Mouse (Mus musculus): ENCODE results near the gene Ccdc167. TPM values are rescaled to one million over a fixed set of nuclear protein-coding genes. Genes with fewer than 3 reads are reported as not detected.
A peak's percentile ranks its signal among the peaks of the same experiment; 100 is the strongest.

Gene Ccdc167
- 10 to 100 TPM; 15.3 to 22.4 TPM for total RNA-seq (2021)

- intact Hi-C loops (cut with DNase I): no loop called here
- DNase-seq (ENCODE audit: low spot score in 2 of 2): peak; percentile 95 to 98
Observed at GRCm38 (mm10) chr17:29716732-29717445, at the start of gene Ccdc167. Gene Ccdc167, minus strand, starts transcription at chr17:29717044.

GRCm38 (mm10) chr17:29765380-29765779 lies 48.5 kb upstream of the Ccdc167 start:
- no peak for DNase-seq (ENCODE audit: low spot score in 2 of 2)
- intact Hi-C loops (cut with DNase I): no loop called here

- intact Hi-C loops (cut with DNase I): no loop called here
- no peak for DNase-seq (ENCODE audit: low spot score in 2 of 2)
Observed at GRCm38 (mm10) chr17:29762551-29762950, 45.7 kb upstream of the Ccdc167 start.

GRCm38 (mm10) chr17:29761938-29762337 lies 45.1 kb upstream of the Ccdc167 start:
- intact Hi-C loops (cut with DNase I): no loop called here
- DNase-seq (ENCODE audit: low spot score in 2 of 2): no peak

- intact Hi-C loops (cut with DNase I): no loop called here
- DNase-seq (ENCODE audit: low spot score in 2 of 2): no peak
Observed at GRCm38 (mm10) chr17:29760404-29761375, 43.8 kb upstream of the Ccdc167 start.

DNA sequence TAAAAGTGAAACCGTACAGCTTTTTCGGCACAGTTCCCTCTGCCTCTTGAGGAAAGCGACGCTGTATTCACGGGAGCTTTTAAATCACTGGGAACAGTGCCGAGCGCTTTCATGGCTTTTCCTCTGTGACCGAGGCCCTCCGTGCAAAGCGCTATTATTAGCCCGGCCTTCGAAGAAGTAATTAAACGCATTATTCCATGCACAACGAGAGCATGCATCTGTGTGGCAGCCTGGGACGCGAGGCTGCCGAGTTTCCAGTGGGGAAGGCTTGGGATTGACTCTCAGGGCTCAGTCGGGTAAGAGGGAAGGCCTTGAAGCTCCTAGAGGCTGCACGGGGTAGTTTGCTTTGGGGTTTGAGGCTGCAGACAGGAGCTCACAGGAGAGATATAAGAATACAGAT lies 43.1 kb upstream of the Ccdc167 start:
- intact Hi-C loops (cut with DNase I): no loop called here
- DNase-seq (ENCODE audit: low spot score in 2 of 2): peak in 1 of 2 experiments; percentile 10

DNA sequence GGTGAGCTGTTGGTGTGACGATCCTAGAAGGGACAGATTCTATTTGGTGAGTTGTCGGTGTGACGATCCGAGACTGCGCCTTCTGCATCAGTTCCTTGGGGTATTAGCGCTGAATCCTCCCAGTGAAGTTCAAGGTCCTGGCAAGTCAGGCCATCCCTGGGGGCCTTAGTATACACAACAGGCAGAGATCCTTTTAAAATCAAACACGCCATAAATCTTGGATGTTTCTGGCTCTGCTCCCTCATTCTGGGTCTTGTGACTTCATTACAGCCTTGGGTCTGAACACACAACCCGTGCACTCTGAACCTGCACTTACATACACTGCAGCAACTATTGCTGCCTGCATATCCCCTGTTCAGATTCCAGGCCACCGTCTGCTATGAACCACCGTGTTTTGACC lies 39.5 kb upstream of the Ccdc167 start:
- intact Hi-C loops (cut with DNase I): no loop called here
- DNase-seq (ENCODE audit: low spot score in 2 of 2): no peak

DNA sequence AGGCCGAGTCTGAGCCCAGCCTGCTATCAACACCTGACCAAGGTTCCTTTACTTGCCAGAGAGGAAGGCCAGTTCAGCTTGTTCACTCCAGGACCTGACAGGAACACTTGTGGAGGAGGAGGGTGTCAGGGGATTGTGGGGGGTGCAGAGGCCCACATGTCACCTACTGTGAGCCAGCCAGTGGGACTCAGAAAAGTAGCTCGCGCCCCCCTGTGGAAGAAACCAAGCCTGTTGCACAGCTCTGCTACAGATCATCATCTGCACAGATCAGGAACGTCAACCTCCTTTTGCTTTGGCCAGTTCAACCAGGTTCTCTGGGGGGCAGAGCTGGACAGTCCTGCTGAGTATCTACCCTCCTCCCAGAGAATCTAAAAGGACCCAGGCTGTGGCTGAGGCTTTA lies 37.7 kb upstream of the Ccdc167 start:
- DNase-seq (ENCODE audit: low spot score in 2 of 2): no peak
- intact Hi-C loops (cut with DNase I): no loop called here

DNA sequence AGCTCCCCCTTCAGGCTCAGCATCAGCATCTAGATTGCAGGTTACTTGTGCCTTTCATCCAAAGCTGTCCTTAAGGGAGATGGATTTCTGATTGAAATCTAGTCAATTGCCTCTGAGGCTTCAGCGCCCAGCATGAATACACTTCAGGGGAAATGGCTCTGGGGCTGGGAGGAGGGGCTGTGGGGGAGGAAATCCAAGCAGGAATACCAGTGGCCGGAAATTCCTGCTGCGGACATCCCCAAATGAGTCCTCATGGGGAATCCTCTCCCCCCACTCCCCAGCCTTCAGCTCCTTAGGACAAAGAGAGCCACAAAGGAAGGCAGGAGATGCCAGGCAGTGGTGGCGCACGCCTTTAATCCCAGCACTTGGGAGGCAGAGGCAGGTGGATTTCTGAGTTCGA lies 30.6 kb upstream of the Ccdc167 start:
- intact Hi-C loops (cut with DNase I): no loop called here
- DNase-seq (ENCODE audit: low spot score in 2 of 2): no peak

- DNase-seq (ENCODE audit: low spot score in 2 of 2): peak; percentile 28 to 32
Observed at GRCm38 (mm10) chr17:29737849-29738804, 21.3 kb upstream of the Ccdc167 start.

GRCm38 (mm10) chr17:29736448-29737014 lies 19.7 kb upstream of the Ccdc167 start:
- DNase-seq (ENCODE audit: low spot score in 2 of 2): no peak

More at GRCm38 (mm10) chr17:29737849-29738804, 21.3 kb upstream of the Ccdc167 start:
- intact Hi-C loops (cut with DNase I): no loop called here

DNA sequence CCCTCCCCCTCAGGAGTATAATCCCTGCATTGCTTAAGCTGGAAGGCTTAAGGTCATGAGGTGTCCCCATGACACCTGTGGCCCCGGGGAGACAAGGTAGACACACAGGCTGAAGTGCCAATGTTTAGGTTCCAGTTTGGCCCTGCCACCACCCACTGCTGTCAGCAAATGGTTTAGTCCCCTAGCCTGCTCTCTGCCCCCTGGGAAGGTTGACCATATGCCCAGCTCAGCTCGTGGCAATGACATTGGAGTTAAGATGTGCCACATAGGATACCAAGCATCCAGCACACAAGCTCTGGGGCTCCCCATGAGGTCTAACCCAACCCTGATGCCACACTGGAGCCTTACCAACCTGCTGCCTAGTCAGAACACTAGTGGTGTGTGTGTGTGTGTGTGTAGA lies 15.7 kb upstream of the Ccdc167 start:
- intact Hi-C loops (cut with DNase I): no loop called here

More at GRCm38 (mm10) chr17:29736448-29737014, 19.7 kb upstream of the Ccdc167 start:
- intact Hi-C loops (cut with DNase I): no loop called here

GRCm38 (mm10) chr17:29731953-29732325 lies 15.1 kb upstream of the Ccdc167 start:
- intact Hi-C loops (cut with DNase I): no loop called here
- DNase-seq (ENCODE audit: low spot score in 2 of 2): no peak

More for the DNA sequence above, 15.7 kb upstream of the Ccdc167 start:
- no peak for DNase-seq (ENCODE audit: low spot score in 2 of 2)

DNA sequence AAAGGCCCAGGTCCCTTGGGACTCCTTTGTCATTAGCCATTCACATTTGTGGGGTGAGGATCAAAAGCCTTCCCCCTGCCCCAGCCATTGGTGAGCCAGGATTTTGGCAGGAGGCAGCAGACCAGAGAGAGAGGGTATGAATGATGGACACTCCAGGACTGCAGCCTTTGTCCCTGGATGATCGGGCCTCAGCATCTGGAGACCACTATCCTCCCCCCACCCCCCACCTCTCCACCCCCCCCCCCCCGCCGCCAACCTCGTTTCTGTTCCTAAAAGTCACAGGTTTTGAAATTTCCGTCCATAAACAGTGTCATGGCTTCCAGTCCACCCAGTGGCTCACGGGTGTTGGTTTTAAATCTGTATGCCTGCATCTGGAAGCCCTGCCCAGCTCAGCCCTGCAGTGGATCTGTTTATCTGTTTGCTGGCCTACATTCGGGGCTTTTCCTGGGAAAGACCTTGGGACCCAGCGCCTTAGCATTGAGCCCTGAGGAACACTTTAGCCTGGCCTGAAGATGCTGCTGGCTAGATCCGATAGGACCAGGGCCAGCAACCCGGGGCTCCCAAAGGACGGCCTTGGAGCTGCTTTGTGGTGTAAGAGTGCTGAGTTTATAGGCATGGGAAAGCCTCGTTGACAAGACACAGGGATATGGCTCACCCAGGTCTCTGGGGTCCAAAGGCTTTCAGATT lies 14.6 kb upstream of the Ccdc167 start:
- intact Hi-C loops (cut with DNase I): no loop called here
- no peak for DNase-seq (ENCODE audit: low spot score in 2 of 2)

DNA sequence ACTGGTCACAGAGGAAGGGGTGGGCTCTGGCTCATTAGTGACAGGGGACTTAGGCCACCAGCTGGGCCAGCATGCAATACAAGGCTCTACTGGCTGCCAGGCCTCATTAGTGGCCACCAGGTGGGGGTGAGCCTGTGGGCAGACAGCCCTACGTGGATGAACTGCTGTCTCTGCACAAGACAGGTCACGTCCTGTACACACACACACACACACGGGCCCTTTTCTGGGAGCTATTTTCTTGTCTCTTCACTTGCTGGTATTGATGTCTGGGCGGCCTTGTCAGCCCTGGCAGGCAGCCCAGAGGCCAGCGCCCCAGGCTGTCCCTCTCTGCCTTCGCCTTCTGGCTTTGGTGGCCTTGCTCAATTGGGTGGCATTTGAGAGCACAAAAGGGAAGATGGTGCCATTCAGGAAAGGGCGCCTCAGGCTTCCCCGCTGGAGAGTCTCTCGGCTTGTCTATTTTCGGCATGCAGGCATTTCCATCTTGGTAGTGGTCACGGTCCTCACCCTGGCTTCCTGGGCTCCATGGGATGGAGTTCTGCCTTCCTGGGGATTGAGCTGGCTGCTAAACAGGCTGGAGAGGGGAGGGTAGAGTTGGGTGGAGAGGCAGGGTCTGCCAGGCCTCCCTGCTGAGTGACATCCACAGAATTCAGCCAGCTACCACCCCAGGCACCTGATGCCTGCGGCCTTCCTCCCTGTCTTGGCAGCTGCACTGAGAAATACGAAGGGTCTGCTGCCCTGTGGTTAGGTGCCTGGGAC lies 13.8 kb upstream of the Ccdc167 start:
- no peak for DNase-seq (ENCODE audit: low spot score in 2 of 2)

DNA sequence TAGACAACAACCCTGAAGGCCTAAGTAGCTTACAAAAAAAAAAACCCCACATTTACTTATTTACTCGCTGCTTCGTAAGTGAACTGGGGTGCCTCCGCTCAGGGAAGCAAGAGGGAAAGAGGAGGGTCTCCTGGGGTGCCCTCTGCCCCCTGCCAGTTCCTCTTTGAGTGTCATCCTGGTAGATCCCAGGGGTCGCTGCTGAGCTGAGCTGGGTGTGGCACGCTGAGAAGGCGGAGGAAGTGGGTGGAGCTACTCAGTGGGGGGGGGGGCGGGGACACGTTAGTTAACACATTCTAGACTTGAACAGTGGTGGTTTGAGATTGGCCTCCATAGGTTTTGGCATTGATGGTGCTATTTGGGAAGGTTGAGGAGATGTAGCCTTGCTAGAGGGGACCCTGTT lies 11.2 kb upstream of the Ccdc167 start:
- intact Hi-C loops (cut with DNase I): no loop called here
- no peak for DNase-seq (ENCODE audit: low spot score in 2 of 2)

More for the DNA sequence above, 13.8 kb upstream of the Ccdc167 start:
- intact Hi-C loops (cut with DNase I): no loop called here

DNA sequence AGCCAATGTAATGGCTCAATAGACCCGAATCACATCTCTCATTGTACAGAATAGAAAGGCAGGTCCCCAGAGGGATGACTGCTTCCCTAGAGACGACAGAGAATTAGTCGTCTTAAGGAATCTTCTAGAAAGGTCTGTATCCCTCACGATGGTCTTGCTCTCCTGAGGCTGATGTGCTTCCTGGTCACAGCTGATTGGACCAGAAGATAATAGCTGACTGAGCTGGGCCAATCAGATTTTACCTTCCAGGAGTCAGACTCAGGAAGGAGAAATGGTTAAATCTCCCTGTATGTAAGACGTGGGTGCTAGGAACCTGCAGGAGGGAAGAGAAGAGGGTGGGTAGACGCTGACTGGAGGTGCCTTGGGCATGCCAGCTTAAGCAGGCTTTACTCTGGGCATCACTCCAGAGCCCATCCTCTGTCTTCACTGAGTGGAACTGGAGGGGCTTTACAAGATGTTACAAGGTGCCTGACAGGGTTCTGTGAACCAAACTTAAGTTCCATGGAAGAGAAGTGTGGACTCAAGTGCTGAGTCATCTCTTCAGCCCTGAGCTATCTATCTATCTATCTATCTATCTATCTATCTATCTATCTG lies 8.3 kb upstream of the Ccdc167 start:
- intact Hi-C loops (cut with DNase I): no loop called here
- no peak for DNase-seq (ENCODE audit: low spot score in 2 of 2)

DNA sequence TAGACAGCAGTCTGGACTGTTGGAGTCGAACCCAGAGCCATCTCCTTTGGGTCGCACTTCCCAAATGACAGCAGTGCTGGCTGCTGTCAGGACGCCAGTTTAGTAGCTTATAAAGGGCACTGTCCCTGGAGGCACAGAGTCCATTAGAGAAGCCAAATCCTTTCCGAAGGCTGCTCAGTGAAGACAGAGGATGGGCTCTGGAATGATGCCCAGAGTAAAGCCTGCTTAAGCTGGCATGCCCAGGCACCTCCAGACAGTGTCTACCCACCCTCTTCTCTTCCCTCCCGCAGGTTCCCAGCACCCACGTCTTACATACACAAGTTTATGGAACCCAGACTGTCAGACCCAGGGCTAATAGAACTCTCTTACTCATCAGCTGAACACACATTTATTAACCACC lies 7.8 kb upstream of the Ccdc167 start:
- intact Hi-C loops (cut with DNase I): no loop called here
- DNase-seq (ENCODE audit: low spot score in 2 of 2): no peak
